Mouse (Mus musculus) olfactory bulb, adult 2 months (tissue): ENCODE results near the gene Obsl1.

ENCODE experiments used
- CTCF ChIP-seq: fragments of 200-500 bp; IDR thresholded peaks from 2 replicates; pipeline ENCODE4 v1.5.1; 2012; ENCODE audit warnings: low read depth, mild to moderate bottlenecking, low read length, moderate library complexity; ENCODE audit not compliant: insufficient read depth
- POLR2A ChIP-seq: fragments of 200-500 bp; IDR thresholded peaks from 2 replicates; pipeline ENCODE4 v1.6.1; 2012; ENCODE audit warnings: mild to moderate bottlenecking, low read depth, low read length, moderate library complexity; ENCODE audit not compliant: insufficient read depth

- TF ChIP-seq CTCF = no peak
- no peak for TF ChIP-seq POLR2A
These were observed 62.0 kb downstream of the Obsl1 start for GRCm38 (mm10) chr1:75444208-75444607.
